Mouse (Mus musculus): ENCODE measurements around the gene Lamtor1.

DNA sequence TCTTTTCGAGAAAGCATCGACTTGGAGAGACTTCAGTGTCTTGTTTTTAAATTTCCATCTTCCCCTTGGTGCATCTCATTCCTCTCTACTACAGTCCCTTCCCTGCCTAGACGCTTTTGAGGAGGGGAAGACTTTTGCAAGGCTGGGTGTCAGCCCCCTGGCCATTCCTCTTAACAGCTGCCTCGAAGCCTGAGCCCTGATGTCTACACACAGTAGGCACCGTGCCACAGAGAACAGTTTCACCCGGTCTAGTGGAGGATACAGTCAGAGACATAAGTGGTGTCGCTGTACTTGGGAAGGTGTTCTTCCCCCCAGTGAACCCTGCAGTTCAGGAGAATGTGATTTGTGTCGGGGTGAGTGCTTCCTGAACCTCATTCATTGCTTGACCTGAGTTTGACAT, 992 bp downstream of the Lamtor1 start:
- TF ChIP-seq CTCF (IDR thresholded peaks at IDR 0.05; ENCODE audit: low read depth, low read length) (no peak), TAL1 (conservative IDR thresholded peaks at IDR 0.05; ENCODE audit: low read depth, low read length) (no peak), POLR2AphosphoS5 (IDR thresholded peaks at IDR 0.05; ENCODE audit: insufficient replicate concordance, low read depth, low read length) (no peak), GATA1 (IDR thresholded peaks at IDR 0.05; ENCODE audit: borderline replicate concordance, low read length) (no peak), GATA2 (IDR thresholded peaks at IDR 0.05; ENCODE audit: borderline replicate concordance, low read depth, low read length) (no peak)

All from G1E (cell line).